Mouse (Mus musculus) lung, embryonic 14.5 days (tissue): ENCODE data around the gene Map4k5. TPM values are rescaled to one million over a fixed set of nuclear protein-coding genes. Genes with fewer than 3 reads are reported as not detected.

Source experiments
- ATAC-seq: fragments of 200-750 bp; cut with Nextera tagmentation; 2 replicates; pipeline ENCODE4 v1.8.0; 2017; ENCODE audit warnings: mild to moderate bottlenecking, moderate TSS enrichment, moderate library complexity; ENCODE audit not compliant: insufficient read depth
- DNase-seq: peaks from one replicate; pipeline ENCODE4 v3.0.0-alpha.2; 2015
- H3K27ac ChIP-seq: fragments of 300-500 bp; sonication (generic); 2 replicates; pipeline ENCODE4 v1.5.1; 2014; ENCODE audit warnings: low read depth, mild to moderate bottlenecking, moderate library complexity
- H3K27me3 ChIP-seq: fragments of 300-500 bp; sonication (generic); 2 replicates; pipeline ENCODE4 v1.6.1; 2014; ENCODE audit warnings: low read length, control low read depth; ENCODE audit not compliant: insufficient read depth
- H3K36me3 ChIP-seq: fragments of 300-500 bp; sonication (generic); 2 replicates; pipeline ENCODE4 v1.6.1; 2014; ENCODE audit warnings: control low read depth; ENCODE audit not compliant: insufficient read depth
- H3K4me1 ChIP-seq: fragments of 300-500 bp; sonication (generic); 2 replicates; pipeline ENCODE4 v1.6.1; 2014; ENCODE audit warnings: antibody characterized with exemption, control low read depth; ENCODE audit not compliant: insufficient read depth
- H3K4me2 ChIP-seq: fragments of 300-500 bp; sonication (generic); 2 replicates; pipeline ENCODE4 v1.6.1; 2014; ENCODE audit warnings: mild to moderate bottlenecking
- H3K4me3 ChIP-seq: fragments of 300-500 bp; sonication (generic); 2 replicates; pipeline ENCODE4 v1.5.1; 2014; ENCODE audit warnings: low read depth, low read length
- H3K9ac ChIP-seq: fragments of 300-500 bp; sonication (generic); 2 replicates; pipeline ENCODE4 v1.6.1; 2014
- H3K9me3 ChIP-seq: fragments of 300-500 bp; sonication (generic); 2 replicates; pipeline ENCODE4 v1.6.1; 2016; ENCODE audit warnings: low read depth, low read length, control low read depth
- CTCF ChIP-seq: IDR thresholded peaks from 2 replicates; pipeline ENCODE4 v1.5.1; 2016; ENCODE audit warnings: antibody characterized with exemption, low read depth
- WGBS: fragments of 180-500 bp; shearing (Covaris S2); extraction: QIAGEN DNeasy Blood & Tissue Kit; methylation state at CpG from one replicate; pipeline ENCODE4 v1.1.7; 2014; 5-methylcytosine and 5-hydroxymethylcytosine counted together
- polyA plus RNA-seq: library from polyadenylated mRNA; unstranded; fragments of >200 nt; fragmentation: Nextera tagmentation; extraction: Ambion mirVana; gene quantifications from 2 replicates; pipeline ENCODE4 v1.2.1, GENCODE M21; 2014

Gene Map4k5
- polyA plus RNA-seq: 43.9 and 49.0 TPM in 2 replicates

DNA sequence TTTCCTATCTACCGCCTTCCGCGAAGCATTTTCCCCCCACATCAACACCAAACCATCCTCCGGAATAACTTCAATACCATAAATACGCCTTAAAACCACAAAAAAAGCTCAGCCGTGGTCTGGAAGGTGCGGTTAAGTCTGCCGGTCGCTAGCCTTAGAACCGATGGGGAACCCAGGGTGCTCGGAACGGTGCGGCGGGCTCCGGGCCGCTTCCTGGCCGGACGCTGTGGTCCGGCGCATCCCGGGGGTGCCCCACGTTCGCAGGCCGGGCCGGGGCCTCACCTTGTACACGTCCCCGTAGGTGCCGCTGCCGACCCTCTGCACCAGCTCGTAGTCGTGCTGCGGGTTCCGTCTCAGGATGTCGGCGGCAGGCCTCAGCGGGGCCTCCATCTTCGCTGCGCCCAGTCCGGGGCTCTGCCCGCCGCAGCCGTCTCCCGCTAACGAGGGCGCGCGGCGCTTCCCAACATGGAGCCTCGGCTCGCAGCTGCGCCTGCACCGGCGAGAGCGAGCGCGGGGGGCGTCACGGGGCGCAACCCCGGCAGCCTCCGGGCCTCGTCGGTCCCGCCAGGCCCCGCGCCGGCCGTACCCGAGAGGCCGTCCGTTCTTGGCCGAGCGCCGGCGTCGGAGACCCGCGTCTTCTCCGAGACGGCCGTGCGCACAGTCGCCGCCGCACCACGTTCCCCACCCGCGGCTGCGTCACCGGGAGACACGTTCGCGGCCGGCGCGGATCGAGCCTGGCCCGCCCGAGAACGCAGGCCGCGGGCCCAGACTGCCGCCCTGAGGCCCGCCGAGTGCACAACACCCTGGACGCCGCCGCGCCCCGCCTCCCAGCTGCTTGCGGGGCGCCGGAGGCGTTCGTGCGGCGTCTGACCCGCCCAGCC lies at the start of gene Map4k5, which contains the start of gene Atl1:
Map4k5 (minus strand) TSS at position 830 of the 881 bp plus-strand sequence.
Atl1 (plus strand) TSS at position 244 of the 881 bp plus-strand sequence.
- WGBS: under 1% methylated on average over 118 of the region's 118 CpGs
- peak; percentile 47 for TF ChIP-seq CTCF
- Histone ChIP-seq H3K4me3 (peak within 1 kb of the TSS; percentile 89), H3K4me1 (no peaks in the 10 kb centered on the region; the same call in 1 of the 2 replicates), H3K9ac (peak within 1 kb of the TSS; percentile 97), H3K27me3 (no peaks in the 10 kb centered on the region), H3K9me3 (no peaks in the 10 kb centered on the region), H3K4me2 (peak within 1 kb of the TSS; percentile 73), H3K36me3 (0 out of 2 replicates have a peak, but pooled peaks cover 4% of the 10 kb centered on the region), H3K27ac (peak within 1 kb of the TSS; percentile 96)
- DNase-seq (peak; percentile 95), ATAC-seq (peak; percentile 97)

DNA sequence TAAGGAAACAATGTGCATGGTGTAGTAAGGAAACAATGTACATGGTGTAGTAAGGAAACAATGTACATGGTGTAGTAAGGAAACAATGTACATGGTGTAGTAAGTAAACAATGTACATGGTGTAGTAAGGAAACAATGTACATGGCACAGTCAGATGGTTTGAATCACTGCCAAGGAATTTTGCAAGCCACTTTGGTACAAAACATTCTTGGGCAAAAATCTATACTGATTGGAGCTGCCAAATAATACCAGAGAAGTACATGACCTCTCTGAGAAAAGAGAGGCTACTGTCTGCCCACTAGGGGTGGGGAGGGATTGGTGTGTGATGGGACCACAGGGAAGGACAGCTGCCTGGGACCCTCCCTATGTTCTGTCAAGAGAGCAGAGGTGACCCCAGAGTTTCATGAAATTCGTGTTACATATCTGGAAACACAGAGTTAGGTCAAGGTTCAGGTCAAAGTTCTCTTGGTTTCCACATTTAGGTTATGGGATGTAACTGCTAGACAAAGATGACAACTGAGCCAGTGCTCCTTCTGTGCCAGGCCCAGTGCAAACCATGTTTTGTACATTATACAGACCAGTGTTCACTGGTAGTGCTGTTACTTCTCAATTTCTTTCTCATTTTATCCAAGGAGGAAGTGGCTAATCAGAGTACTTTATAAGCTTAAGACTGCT lies 48.8 kb upstream of the Map4k5 start:
- Histone ChIP-seq H3K9me3 (no peaks in the 10 kb centered on the region), H3K4me2 (no peak overlapping the region), H3K4me1 (no peaks in the 10 kb centered on the region), H3K4me3 (no peak overlapping the region), H3K27ac (no peak overlapping the region), H3K36me3 (no peaks in the 10 kb centered on the region), H3K27me3 (no peaks in the 10 kb centered on the region), H3K9ac (no peak overlapping the region)
- no peak for ATAC-seq
- no peak for TF ChIP-seq CTCF
- 45% methylated on average over 1 of the region's 1 CpGs for whole genome bisulfite sequencing
- DNase-seq: peak; percentile 12

DNA sequence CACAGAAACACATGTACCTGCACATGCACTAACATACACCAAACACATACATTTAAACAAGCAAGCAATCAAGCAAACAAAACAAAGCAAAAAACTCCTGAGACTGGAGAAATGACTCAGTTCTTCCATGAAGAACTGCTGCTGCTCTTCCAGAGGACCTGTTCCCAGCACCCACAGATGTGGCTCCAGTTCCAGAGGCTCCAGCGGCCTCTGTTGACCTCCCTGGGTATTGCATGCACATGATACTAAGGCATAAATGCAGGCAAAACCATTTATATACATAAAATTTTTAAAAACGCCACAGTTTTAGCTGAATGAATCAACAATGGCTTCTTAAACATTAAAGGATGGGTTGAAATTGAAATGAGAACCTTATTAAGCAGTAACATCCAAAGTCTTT lies 46.3 kb upstream of the Map4k5 start:
- Histone ChIP-seq H3K9me3 (no peaks in the 10 kb centered on the region), H3K27me3 (no peaks in the 10 kb centered on the region), H3K9ac (no peak overlapping the region), H3K4me3 (no peak overlapping the region), H3K4me2 (no peak overlapping the region), H3K27ac (no peak overlapping the region), H3K36me3 (no peaks in the 10 kb centered on the region), H3K4me1 (no peaks in the 10 kb centered on the region)
- 57% methylated on average over 2 of the region's 2 CpGs for WGBS
- peak; percentile 20 for DNase-seq
- TF ChIP-seq CTCF: 0 out of 2 replicates have a peak, but pooled peaks have one; percentile 17
- no peak for ATAC-seq

DNA sequence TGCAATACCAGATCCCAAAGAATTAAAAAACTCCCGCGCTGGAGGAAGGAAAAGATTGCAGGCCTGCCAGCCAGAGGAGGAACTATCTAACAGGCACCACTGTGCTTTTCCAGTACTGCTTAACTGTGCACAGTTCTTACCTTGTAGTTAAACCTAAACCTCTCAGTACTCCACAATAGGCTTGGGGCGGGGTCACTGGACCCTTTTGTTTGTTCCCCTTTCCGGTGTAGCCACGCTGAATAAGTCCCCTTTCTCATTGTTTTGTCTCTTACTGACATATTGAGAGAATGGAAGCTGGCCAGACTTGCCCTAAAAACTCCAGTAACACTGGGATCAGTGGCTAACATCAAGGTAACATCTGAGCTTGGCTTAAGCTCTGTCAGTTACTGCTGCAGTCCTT lies 44.7 kb upstream of the Map4k5 start:
- Histone ChIP-seq H3K9ac (no peak overlapping the region), H3K27ac (no peak overlapping the region), H3K4me3 (no peak overlapping the region), H3K9me3 (no peaks in the 10 kb centered on the region), H3K4me2 (no peak overlapping the region), H3K27me3 (no peaks in the 10 kb centered on the region), H3K36me3 (no peaks in the 10 kb centered on the region), H3K4me1 (no peaks in the 10 kb centered on the region)
- WGBS: 75% methylated on average over 5 of the region's 5 CpGs
- no peak for DNase-seq
- TF ChIP-seq CTCF: no peak
- no peak for ATAC-seq

DNA sequence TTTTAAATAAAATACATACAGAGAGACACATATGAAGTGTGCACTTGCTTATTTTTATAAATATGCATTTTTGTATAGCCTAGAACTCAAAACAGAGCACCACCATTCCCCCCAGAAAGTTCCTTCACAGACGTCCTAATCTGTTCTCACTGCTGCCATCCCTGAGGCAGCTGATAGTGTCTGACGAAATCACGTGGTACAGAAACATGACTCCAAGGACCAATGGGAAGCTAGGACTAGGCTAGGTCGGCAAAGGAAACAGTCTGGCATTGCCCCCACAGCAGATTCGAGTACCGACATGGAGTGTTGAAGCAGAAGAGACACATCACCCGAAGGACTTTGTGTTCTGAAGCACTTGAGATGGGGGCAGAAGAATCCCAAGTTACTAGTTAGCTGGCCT lies 33.7 kb upstream of the Map4k5 start:
- H3K27me3 ChIP-seq: no peaks in the 10 kb centered on the region
- H3K4me1 ChIP-seq: no peaks in the 10 kb centered on the region
- no peak for ATAC-seq
- no peak overlapping the region for H3K4me2 ChIP-seq
- H3K9me3 ChIP-seq: no peaks in the 10 kb centered on the region
- no peak overlapping the region for H3K27ac ChIP-seq
- no peak overlapping the region for H3K9ac ChIP-seq
- H3K4me3 ChIP-seq: no peak overlapping the region
- WGBS: 37% methylated on average over 7 of the region's 7 CpGs
- DNase-seq: peak; percentile 3
- H3K36me3 ChIP-seq: no peaks in the 10 kb centered on the region
- TF ChIP-seq CTCF: no peak

DNA sequence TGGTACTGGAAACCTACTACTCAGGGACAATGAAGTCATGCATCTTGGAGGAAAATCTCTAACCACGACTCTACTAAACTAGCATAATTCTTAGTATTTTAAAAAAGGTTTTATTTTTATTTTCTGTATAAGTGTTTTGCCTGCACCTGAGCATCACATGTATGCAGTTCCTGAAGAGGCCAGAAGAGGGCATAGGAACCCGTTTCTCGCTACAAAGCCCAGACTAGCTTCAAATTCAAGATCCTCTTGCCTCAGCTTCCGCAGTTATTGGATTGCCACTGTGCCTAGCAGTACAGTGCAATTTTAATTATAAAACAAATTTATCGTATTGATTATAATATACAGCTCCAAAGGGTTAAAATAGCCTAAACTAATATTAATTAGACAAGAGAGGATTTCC lies 31.0 kb upstream of the Map4k5 start:
- H3K4me1 ChIP-seq: no peaks in the 10 kb centered on the region
- no peak overlapping the region for H3K4me3 ChIP-seq
- H3K9ac ChIP-seq: no peak overlapping the region
- no peaks in the 10 kb centered on the region for H3K9me3 ChIP-seq
- no peak overlapping the region for H3K27ac ChIP-seq
- H3K27me3 ChIP-seq: no peaks in the 10 kb centered on the region
- peak; percentile 81 for DNase-seq
- no peaks in the 10 kb centered on the region for H3K36me3 ChIP-seq
- TF ChIP-seq CTCF: peak; percentile 76
- no peak for ATAC-seq
- WGBS: 9% methylated on average over 5 of the region's 5 CpGs
- H3K4me2 ChIP-seq: no peak overlapping the region

DNA sequence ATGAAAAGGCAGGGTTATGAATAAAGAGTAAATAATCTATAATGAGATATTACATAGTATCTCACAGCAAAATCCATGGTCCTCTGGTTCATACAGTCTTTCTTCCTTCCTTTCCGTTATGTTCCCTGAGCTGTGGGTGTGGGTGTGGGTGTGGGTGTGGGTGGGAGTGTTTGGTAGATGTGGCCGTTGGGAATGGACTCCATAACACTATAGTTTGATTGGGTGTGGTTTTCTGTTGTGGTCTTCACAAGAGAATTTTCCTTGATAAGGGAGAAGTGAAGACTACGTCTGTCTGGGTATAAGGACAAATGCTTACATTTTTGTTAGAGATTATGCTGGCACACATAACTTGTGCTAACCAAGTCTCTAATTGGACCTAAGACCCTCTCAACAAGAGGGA lies 30.6 kb upstream of the Map4k5 start:
- H3K9ac ChIP-seq: no peak overlapping the region
- 58% methylated on average over 3 of the region's 3 CpGs for WGBS
- ATAC-seq: no peak

More for the DNA sequence above, 30.6 kb upstream of the Map4k5 start:
- no peak for DNase-seq
- no peaks in the 10 kb centered on the region for H3K27me3 ChIP-seq
- no peaks in the 10 kb centered on the region for H3K36me3 ChIP-seq
- H3K4me3 ChIP-seq: no peak overlapping the region
- no peak for TF ChIP-seq CTCF
- H3K4me2 ChIP-seq: no peak overlapping the region
- no peaks in the 10 kb centered on the region for H3K4me1 ChIP-seq
- no peaks in the 10 kb centered on the region for H3K9me3 ChIP-seq
- H3K27ac ChIP-seq: no peak overlapping the region
